Mouse (Mus musculus): ENCODE measurements at regions not wholly inside any gene's neighbourhood (a gene's known extent, or its start where the extent isn't known, plus 50 kb on each side); places are given as distances from the start of the nearest gene placed in this dataset.

GRCm38 (mm10) chr3:39637924-39638323 lies 751.2 kb downstream of the Fat4 start:
- ATAC-seq (replicated peaks in 1 of 2; ENCODE audit: insufficient read depth in 1 of 2, low FRiP score in 2 of 2, low TSS enrichment in 1 of 2, low read depth in 1 of 2, poor library complexity in 2 of 2, severe bottlenecking in 2 of 2), result no peak

- ATAC-seq (replicated peaks in 1 of 2; ENCODE audit: insufficient read depth in 1 of 2, low FRiP score in 2 of 2, low TSS enrichment in 1 of 2, low read depth in 1 of 2, poor library complexity in 2 of 2, severe bottlenecking in 2 of 2), result no peak
These were observed 756.5 kb downstream of the Fat4 start for GRCm38 (mm10) chr3:39643194-39643593.

DNA sequence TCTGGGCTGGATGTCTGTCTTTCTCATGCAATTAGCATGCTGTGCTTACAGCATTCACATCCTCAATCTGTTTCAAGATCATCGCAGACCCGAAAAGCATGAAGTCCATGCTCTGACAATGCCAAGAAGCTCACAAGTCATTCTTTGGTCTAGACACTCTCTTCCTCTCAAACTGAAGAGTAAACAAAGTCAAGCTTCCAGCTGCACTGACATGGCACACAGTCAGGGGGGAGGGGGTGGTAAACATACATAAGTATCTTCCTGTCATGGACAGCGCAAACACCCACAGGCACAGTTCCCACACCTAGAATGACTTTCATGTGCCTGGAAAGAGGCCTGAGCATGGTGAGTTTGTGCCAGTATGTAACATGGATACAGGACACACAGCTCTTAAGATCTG lies 780.1 kb downstream of the Fat4 start:
- ATAC-seq (replicated peaks in 1 of 2; ENCODE audit: insufficient read depth in 1 of 2, low FRiP score in 2 of 2, low TSS enrichment in 1 of 2, low read depth in 1 of 2, poor library complexity in 2 of 2, severe bottlenecking in 2 of 2), result no peak

- ATAC-seq (replicated peaks in 1 of 2; ENCODE audit: insufficient read depth in 1 of 2, low FRiP score in 2 of 2, low TSS enrichment in 1 of 2, low read depth in 1 of 2, poor library complexity in 2 of 2, severe bottlenecking in 2 of 2), result no peak
These were observed 782.4 kb downstream of the Fat4 start for GRCm38 (mm10) chr3:39669145-39669544.

DNA sequence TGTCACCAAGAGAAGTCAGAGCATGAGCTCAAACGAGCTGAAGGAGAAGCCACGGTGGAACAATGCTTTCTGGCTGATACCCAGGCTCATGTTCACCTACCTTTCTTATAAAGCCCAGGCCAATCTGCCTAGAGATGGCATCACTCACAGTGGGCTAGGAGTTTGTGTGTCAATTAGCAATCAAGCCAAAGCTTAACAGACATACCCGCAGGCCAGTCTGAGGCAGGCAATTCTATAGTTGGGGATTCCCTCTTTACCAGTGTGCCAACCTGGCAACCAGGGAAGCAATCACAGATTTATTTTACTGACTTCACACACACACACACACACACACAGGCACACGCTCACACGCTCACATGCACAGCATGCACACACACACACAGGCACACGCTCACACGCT lies 787.3 kb downstream of the Fat4 start:
- no peak for ATAC-seq (replicated peaks in 1 of 2; ENCODE audit: insufficient read depth in 1 of 2, low FRiP score in 2 of 2, low TSS enrichment in 1 of 2, low read depth in 1 of 2, poor library complexity in 2 of 2, severe bottlenecking in 2 of 2)

DNA sequence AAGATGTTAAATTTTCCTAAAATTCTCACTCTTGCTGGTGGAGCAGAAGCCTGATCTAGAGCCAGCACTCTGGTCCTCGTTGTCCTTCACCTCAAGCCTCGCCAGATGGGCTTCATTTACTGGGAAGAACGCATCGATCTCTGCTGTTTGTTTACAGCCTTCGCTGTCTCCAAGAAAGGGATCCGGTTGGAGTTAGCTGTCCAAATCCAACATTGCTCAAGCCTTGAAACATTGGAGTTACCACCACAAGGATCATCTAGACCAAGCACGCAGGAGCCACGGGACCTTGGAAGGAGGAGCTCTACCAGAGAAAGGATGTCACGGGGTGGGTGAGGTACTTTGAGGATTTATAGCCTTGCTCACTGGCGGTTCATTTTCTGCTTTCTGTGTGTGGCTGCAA lies 788.2 kb downstream of the Fat4 start:
- ATAC-seq (replicated peaks in 1 of 2; ENCODE audit: insufficient read depth in 1 of 2, low FRiP score in 2 of 2, low TSS enrichment in 1 of 2, low read depth in 1 of 2, poor library complexity in 2 of 2, severe bottlenecking in 2 of 2), result no peak

DNA sequence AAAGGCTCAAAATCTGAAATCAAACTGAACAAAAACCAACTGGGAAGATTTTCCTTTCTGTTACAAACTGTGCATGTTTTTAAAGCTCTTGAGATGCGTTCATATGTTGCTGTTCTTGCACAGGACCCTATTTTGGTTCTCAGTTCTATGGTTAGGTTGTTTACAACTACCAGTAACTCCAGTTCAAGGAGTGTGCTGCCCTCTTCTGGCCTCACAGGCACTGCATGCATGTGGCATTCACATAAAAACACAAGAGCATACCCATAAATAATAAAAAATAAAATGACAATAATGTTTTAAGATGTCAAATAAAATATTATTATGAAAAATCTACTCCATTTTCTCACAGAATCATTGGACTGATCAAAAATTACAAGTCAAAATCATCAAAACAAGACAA lies 818.9 kb downstream of the Fat4 start:
- ATAC-seq (replicated peaks in 1 of 2; ENCODE audit: insufficient read depth in 1 of 2, low FRiP score in 2 of 2, low TSS enrichment in 1 of 2, low read depth in 1 of 2, poor library complexity in 2 of 2, severe bottlenecking in 2 of 2), result no peak

DNA sequence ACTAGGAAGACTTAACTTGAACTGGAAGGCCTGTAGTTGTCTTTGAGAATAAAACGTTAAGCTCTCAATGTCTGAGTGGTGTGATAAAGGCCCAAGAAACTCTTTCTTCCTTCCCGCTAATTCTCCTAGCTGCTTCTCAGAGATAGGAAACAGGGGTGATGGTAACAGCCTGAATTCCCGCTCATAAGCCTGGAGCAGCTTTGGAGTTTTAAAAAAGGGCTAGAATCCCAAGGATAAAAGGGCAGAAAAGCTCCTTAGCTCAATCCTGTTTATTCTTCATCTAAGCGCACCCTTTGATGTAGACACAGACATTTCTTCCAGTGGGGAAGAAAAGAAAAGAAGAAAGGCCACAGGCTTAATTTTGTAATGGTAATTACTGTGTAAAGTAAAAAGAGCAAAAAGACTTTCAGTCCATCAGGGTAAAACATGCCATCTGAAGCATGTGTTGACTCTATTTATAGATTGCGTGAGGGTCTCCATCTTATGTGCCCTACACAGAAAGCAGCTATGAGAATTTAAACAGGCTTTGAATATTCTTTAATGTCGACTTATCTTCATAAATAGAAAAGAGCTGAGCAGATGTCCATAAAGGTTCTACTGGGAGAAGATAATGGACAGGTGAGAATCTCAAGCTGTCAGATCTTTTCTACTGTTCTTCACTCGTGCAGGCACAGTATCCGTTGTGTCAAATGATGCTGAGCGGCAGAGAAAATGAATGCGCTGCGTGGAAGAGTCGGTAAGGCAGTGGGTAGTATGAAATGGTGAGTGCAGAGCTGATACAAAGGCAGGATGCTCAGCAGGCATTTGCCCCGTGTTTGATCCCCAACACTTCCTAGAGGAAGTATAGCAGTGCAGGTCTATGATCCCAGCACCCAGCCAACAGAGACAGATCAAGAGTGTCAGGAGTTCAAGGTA lies 818.0 kb upstream of the Intu start:
- no peak for ATAC-seq (replicated peaks in 1 of 2; ENCODE audit: insufficient read depth in 1 of 2, low FRiP score in 2 of 2, low TSS enrichment in 1 of 2, low read depth in 1 of 2, poor library complexity in 2 of 2, severe bottlenecking in 2 of 2)

DNA sequence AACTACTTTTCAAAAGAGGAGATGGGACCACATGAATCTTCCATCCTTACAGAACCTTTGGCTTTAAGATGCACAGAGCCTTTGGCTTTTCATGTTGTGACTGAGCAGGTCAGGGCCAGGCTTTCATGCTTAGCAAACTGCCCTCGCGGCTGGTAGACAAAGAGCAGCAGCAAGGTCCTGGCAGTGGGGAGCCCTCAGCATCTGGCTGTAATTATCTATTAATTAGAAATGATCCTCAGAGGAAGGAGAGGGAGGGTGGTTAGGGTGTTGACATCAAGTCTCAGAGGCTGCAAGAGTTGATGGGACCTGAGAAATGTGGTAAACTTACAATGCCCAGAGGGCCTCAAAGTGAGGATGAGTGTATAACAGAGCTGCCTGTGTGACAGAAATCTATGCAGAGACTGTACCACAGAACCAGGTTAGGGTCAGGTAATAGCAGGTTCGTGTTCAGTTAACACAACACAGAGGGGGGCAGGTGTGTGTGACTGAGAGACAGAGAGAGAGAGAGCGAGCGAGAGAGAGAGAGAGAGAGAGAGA lies 817.0 kb upstream of the Intu start:
- ATAC-seq (replicated peaks in 1 of 2; ENCODE audit: insufficient read depth in 1 of 2, low FRiP score in 2 of 2, low TSS enrichment in 1 of 2, low read depth in 1 of 2, poor library complexity in 2 of 2, severe bottlenecking in 2 of 2), result no peak

DNA sequence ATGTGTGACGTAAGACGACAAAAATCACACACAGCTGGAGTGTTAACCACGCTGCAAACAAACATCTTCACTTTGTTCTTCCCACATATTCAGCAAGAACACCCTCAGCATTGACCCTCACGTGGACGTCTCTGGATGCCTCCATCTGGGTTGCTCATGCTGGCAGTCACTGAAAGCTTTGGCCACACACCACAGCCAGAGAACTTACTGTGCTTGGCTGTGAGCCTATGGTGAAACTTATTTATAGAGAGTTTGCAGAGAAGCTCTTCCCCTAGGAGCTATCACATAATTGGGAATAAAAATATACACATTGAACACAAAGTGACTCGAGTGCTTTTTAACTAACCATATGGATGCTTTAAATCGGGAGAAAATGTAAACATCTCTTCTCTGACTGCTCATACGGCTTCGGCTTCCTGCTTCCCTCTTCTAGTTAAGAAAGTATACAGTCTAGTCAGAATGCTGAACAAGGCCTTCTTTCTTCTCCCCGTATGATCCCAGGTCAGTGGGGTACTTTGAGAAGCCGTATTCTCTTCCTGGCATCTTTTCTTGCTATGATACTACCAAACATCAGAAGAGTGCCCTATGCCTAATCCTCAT lies 812.0 kb upstream of the Intu start:
- no peak for ATAC-seq (replicated peaks in 1 of 2; ENCODE audit: insufficient read depth in 1 of 2, low FRiP score in 2 of 2, low TSS enrichment in 1 of 2, low read depth in 1 of 2, poor library complexity in 2 of 2, severe bottlenecking in 2 of 2)

DNA sequence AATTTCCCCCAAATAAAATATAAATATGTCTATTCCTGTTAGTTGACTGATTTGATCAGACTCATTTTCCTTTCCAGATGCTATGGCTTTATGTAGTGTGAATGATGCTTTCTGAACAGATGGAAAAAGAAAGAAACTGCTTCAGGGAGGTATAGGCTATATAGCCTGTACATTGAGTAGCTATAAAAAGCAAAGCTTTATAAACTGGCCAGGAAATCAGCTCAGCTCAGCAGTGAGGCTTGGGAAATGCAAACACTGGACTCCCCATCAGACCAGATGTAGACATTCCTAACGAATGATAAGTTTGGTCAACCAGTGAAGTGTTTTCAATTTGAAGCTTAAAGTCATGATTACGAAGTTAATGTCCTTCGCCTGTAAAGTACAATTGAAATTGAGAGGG lies 805.3 kb upstream of the Intu start:
- ATAC-seq (replicated peaks in 1 of 2; ENCODE audit: insufficient read depth in 1 of 2, low FRiP score in 2 of 2, low TSS enrichment in 1 of 2, low read depth in 1 of 2, poor library complexity in 2 of 2, severe bottlenecking in 2 of 2), result no peak

- ATAC-seq (replicated peaks in 1 of 2; ENCODE audit: insufficient read depth in 1 of 2, low FRiP score in 2 of 2, low TSS enrichment in 1 of 2, low read depth in 1 of 2, poor library complexity in 2 of 2, severe bottlenecking in 2 of 2), result no peak
These were observed 794.4 kb upstream of the Intu start for GRCm38 (mm10) chr3:39736639-39737038.

DNA sequence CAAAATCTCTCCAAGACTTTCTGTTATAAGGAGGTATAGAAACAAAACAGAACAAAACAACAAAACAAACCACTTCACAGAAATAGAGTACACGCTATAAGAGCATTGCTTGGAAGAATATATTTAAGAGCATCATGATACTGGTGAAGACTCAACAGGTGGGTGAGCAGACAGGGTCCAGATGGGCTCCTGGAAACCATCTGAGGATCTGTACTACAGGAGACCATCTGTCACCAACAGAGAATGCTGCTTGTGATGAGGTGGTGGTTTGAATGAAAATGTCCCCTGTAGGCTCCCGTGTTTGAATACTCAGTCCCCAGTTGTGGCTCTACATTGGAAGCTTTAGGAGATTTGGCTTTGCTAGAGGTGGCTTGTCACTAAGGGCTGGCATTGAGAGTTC lies 785.1 kb upstream of the Intu start:
- ATAC-seq (replicated peaks in 1 of 2; ENCODE audit: insufficient read depth in 1 of 2, low FRiP score in 2 of 2, low TSS enrichment in 1 of 2, low read depth in 1 of 2, poor library complexity in 2 of 2, severe bottlenecking in 2 of 2), result no peak

DNA sequence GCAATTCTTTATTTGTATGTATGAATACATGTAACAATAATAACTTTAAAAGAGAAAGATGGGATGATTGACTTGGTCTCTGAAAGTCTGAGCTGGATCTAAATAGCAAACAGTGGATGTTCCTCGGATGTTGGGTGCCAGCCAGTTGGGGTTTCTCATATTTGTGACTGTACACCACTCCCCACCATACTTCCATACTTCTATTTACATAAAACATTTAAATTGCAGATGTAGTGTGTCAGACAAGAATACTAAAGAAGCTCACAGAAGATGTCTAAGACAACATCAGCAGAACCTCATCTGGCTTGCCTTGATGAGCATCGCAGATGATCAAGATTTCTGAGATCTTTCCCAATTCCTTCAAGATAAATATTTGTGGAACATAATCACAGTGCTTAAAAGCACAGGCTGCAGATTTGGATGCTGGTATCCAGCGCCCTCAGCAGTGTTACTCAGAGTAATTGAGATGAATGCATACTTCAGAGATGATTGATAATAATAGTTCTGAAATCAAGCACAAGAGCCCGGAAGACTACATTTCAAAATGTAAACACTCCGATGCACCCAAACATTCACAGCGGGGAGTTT lies 762.0 kb upstream of the Intu start:
- ATAC-seq (replicated peaks in 1 of 2; ENCODE audit: insufficient read depth in 1 of 2, low FRiP score in 2 of 2, low TSS enrichment in 1 of 2, low read depth in 1 of 2, poor library complexity in 2 of 2, severe bottlenecking in 2 of 2), result no peak

DNA sequence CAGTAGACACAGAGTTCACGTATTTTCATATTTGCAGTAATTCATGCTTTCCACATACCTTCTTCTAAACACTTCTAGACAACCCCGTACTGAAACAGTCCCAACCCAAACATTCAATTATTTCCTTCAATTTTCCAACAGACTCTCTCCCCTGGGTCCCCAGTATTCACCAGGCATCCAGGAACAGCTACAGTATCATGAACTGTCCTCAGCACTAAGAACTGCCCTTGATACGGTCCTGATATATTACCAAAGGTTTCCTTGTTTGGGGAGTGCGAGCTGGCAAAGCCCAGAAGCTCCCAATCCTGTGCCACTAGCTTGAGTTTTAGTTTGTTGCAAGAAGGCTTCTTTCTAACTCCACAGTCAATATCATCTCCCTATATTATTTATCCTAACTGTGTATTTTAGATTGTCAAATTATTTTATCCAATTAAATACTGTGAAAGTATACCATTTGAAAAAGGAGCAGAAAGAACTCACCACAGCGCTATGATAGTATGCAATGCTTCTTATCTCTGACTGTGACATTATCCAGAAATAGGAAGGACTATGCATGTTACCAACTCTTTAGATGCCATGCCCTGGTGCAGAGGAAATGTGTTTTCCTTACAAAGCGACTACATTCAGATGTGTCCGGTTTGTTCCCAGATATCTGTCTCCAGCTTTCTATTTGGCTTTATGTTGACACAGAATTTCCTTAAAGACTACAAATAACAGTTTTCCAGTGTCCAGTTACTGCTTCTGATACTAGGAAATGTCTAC lies 754.6 kb upstream of the Intu start:
- ATAC-seq (replicated peaks in 1 of 2; ENCODE audit: insufficient read depth in 1 of 2, low FRiP score in 2 of 2, low TSS enrichment in 1 of 2, low read depth in 1 of 2, poor library complexity in 2 of 2, severe bottlenecking in 2 of 2), result no peak

DNA sequence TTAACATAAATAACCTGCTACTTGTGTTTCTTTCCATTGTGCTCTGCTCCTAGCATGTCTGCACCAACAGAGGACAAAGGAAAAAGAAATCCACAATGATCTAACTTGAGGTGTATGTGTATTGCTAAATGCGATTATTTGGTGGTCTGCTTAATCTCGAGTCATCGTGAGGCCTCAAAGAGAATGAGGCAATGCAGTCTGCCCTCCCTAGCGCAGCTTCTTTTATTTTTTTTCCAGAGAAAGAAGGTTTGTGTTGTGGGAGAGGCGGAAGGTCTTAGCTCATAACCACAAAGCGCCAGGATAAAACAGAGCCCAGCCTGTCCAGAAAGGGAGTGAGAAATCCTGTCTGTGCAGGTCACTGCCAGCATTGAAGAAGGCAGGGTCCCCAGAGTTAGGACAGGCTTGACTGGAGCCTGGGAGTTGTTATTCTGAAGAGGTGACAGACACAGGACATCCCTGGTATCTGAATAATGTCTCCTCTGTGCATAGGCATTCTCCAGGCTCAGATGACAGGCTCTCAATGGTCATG lies 751.3 kb upstream of the Intu start:
- ATAC-seq (replicated peaks in 1 of 2; ENCODE audit: insufficient read depth in 1 of 2, low FRiP score in 2 of 2, low TSS enrichment in 1 of 2, low read depth in 1 of 2, poor library complexity in 2 of 2, severe bottlenecking in 2 of 2), result no peak

DNA sequence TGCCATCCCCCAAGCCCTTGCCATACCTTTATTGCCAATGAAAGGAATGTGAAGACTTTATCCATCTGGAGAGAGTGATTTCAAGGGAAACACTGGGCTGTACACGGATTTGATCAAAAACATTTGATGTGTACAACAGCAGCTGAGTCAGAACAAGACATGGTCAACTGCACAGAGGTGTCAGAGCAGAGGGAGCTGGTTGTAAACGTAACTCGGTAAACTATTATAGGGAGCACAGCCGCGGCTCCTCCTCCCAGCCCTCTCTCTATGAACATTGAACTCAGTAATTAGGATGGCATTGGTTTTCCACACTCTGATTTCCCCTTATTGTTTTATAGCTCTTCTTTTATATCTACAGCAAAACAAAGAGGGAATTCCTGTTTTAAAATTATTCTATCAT lies 750.8 kb upstream of the Intu start:
- ATAC-seq (replicated peaks in 1 of 2; ENCODE audit: insufficient read depth in 1 of 2, low FRiP score in 2 of 2, low TSS enrichment in 1 of 2, low read depth in 1 of 2, poor library complexity in 2 of 2, severe bottlenecking in 2 of 2), result no peak
